Mouse (Mus musculus) urinary bladder, postnatal 14 days (tissue): ENCODE data around the gene Phf19.

ENCODE experiments used
- DNase-seq: peaks from one replicate; pipeline ENCODE4 v3.0.0; 2021; ENCODE audit warnings: low spot score

Phf19 gene

GRCm38 (mm10) chr2:34913218-34914068 lies at the start of gene Phf19:
Phf19 (minus strand) TSS chr2:34914026.
- DNase-seq = peak; percentile 59

- no peak for DNase-seq
Measured at GRCm38 (mm10) chr2:34963371-34963956, 49.6 kb upstream of the Phf19 start.

- DNase-seq = no peak
Measured at GRCm38 (mm10) chr2:34962893-34963292, 49.1 kb upstream of the Phf19 start.

- no peak for DNase-seq
Measured at GRCm38 (mm10) chr2:34962211-34962610, 48.4 kb upstream of the Phf19 start.

- peak; percentile 58 for DNase-seq
Measured at GRCm38 (mm10) chr2:34961481-34962036, 47.7 kb upstream of the Phf19 start, which contains the start of gene Traf1. Traf1 (minus strand) TSS chr2:34961772.

- DNase-seq = no peak
Measured at GRCm38 (mm10) chr2:34960966-34961365, 47.1 kb upstream of the Phf19 start.

GRCm38 (mm10) chr2:34960466-34960865 lies 46.6 kb upstream of the Phf19 start:
- no peak for DNase-seq

GRCm38 (mm10) chr2:34958582-34958981 lies 44.8 kb upstream of the Phf19 start:
- no peak for DNase-seq

GRCm38 (mm10) chr2:34958036-34958435 lies 44.2 kb upstream of the Phf19 start:
- no peak for DNase-seq

- no peak for DNase-seq
Measured at GRCm38 (mm10) chr2:34957405-34957804, 43.6 kb upstream of the Phf19 start.

GRCm38 (mm10) chr2:34956941-34957340 lies 43.1 kb upstream of the Phf19 start:
- no peak for DNase-seq

GRCm38 (mm10) chr2:34954344-34954743 lies 40.5 kb upstream of the Phf19 start:
- DNase-seq = no peak

GRCm38 (mm10) chr2:34953547-34954116 lies 39.8 kb upstream of the Phf19 start:
- DNase-seq = no peak

- DNase-seq = no peak
Measured at GRCm38 (mm10) chr2:34953018-34953417, 39.2 kb upstream of the Phf19 start.

- DNase-seq = no peak
Measured at GRCm38 (mm10) chr2:34951469-34951868, 37.6 kb upstream of the Phf19 start.

- DNase-seq = no peak
Measured at GRCm38 (mm10) chr2:34948622-34949021, 34.8 kb upstream of the Phf19 start.

GRCm38 (mm10) chr2:34946046-34946445 lies 32.2 kb upstream of the Phf19 start:
- DNase-seq = no peak

GRCm38 (mm10) chr2:34945580-34945979 lies 31.8 kb upstream of the Phf19 start:
- DNase-seq = no peak

- DNase-seq = peak; percentile 61
Measured at GRCm38 (mm10) chr2:34944761-34945160, 30.9 kb upstream of the Phf19 start.

GRCm38 (mm10) chr2:34943556-34944120 lies 29.8 kb upstream of the Phf19 start:
- DNase-seq = no peak

- DNase-seq = no peak
Measured at GRCm38 (mm10) chr2:34941061-34941675, 27.3 kb upstream of the Phf19 start.

- DNase-seq = no peak
Measured at GRCm38 (mm10) chr2:34940246-34940645, 26.4 kb upstream of the Phf19 start.
